Mouse (Mus musculus) MEL (cell line): ENCODE results near the gene Cfi. TPM values are rescaled to one million over a fixed set of nuclear protein-coding genes. Genes with fewer than 3 reads are reported as not detected.
A peak's percentile ranks its signal among the peaks of the same experiment; 100 is the strongest.

Source experiments
- DNase-seq: peaks from one replicate; pipeline ENCODE4 v3.0.0; 2011; ENCODE audit warnings: low read depth, low spot score
- H3K27ac ChIP-seq: 2 replicates; pipeline ENCODE4 v1.5.1; 2012; ENCODE audit warnings: low read depth, mild to moderate bottlenecking, control low read depth, low read length, moderate library complexity; ENCODE audit not compliant: control insufficient read depth
- H3K27me3 ChIP-seq, 2 experiments: fragments of 150-350 bp in 1 of 2; sonication (generic) in 1 of 2; 2 replicates each; pipeline ENCODE4 v1.6.1; 2012; ENCODE audit warnings: low read length in 2 of 2, mild to moderate bottlenecking in 2 of 2, improper control_type of control experiment in 1 of 2, moderate library complexity in 1 of 2; ENCODE audit not compliant: insufficient read depth in 2 of 2, control insufficient read depth in 1 of 2
- H3K36me3 ChIP-seq, 2 experiments: 2 replicates each; pipeline ENCODE4 v1.6.1; 2012 to 2014; ENCODE audit warnings: low read length in 2 of 2, improper control_type of control experiment in 1 of 2, inconsistent platforms in 1 of 2, mild to moderate bottlenecking in 1 of 2; ENCODE audit not compliant: insufficient read depth in 2 of 2, control insufficient read depth in 1 of 2
- H3K4me1 ChIP-seq, 2 experiments: fragments of 150-350 bp in 1 of 2; sonication (generic) in 1 of 2; 2 replicates each; pipeline ENCODE4 v1.6.1; 2012; ENCODE audit warnings: low read length in 2 of 2, improper control_type of control experiment in 1 of 2, mild to moderate bottlenecking in 1 of 2; ENCODE audit not compliant: insufficient read depth in 2 of 2, control insufficient read depth in 1 of 2
- H3K4me3 ChIP-seq, 2 experiments: fragments of 150-350 bp in 1 of 2; sonication (generic) in 1 of 2; 2 replicates each; pipeline ENCODE4 v1.5.1; 2012; ENCODE audit warnings: low read depth in 2 of 2, low read length in 2 of 2, mild to moderate bottlenecking in 2 of 2, moderate library complexity in 2 of 2, control low read depth in 1 of 2, improper control_type of control experiment in 1 of 2; ENCODE audit not compliant: control insufficient read depth in 1 of 2, insufficient read depth in 1 of 2
- H3K79me2 ChIP-seq: 2 replicates; pipeline ENCODE4 v1.6.1; 2012; ENCODE audit warnings: mild to moderate bottlenecking, low read length, moderate library complexity; ENCODE audit not compliant: control insufficient read depth, poor library complexity, insufficient read depth
- H3K9ac ChIP-seq: 2 replicates; pipeline ENCODE4 v1.6.1; 2012; ENCODE audit warnings: low read depth, mild to moderate bottlenecking, control low read depth, low read length, moderate library complexity; ENCODE audit not compliant: control insufficient read depth, poor library complexity, severe bottlenecking
- H3K9me3 ChIP-seq: fragments of 150-350 bp; sonication (generic); replicated peaks from 2 replicates; pipeline ENCODE4 v1.6.1; 2012; ENCODE audit warnings: mild to moderate bottlenecking, low read length, improper control_type of control experiment, moderate library complexity; ENCODE audit not compliant: insufficient read depth
- CHD2 ChIP-seq: IDR thresholded peaks from 2 replicates; pipeline ENCODE4 v1.6.1; 2011; ENCODE audit warnings: low read length, improper control_type of control experiment
- CTCF ChIP-seq, 3 experiments: IDR thresholded peaks in 2 of 3; conservative IDR thresholded peaks in 1 of 3; 2 replicates each; pipeline ENCODE4 v1.5.1; 2011 to 2012; ENCODE audit warnings: low read length in 3 of 3, low read depth in 2 of 3, mild to moderate bottlenecking in 2 of 3, improper control_type of control experiment in 1 of 3, inconsistent platforms in 1 of 3, mixed read lengths in 1 of 3, moderate library complexity in 1 of 3; ENCODE audit not compliant: control insufficient read depth in 1 of 3, insufficient read depth in 1 of 3, poor library complexity in 1 of 3, severe bottlenecking in 1 of 3
- E2F4 ChIP-seq: IDR thresholded peaks from 2 replicates; pipeline ENCODE4 v1.6.1; 2011; ENCODE audit warnings: low read depth, low read length, improper control_type of control experiment, borderline replicate concordance
- EP300 ChIP-seq, 2 experiments: IDR thresholded peaks; 2 replicates each; pipeline ENCODE4 v1.6.1; 2011; ENCODE audit warnings: improper control_type of control experiment in 2 of 2, low read length in 2 of 2, low read depth in 1 of 2, mild to moderate bottlenecking in 1 of 2
- ETS1 ChIP-seq: IDR thresholded peaks from 2 replicates; pipeline ENCODE4 v1.6.1; 2012; ENCODE audit warnings: low read depth, mild to moderate bottlenecking, inconsistent platforms, low read length, improper control_type of control experiment, moderate library complexity
- HCFC1 ChIP-seq: IDR thresholded peaks from 2 replicates; pipeline ENCODE4 v1.6.1; 2012; ENCODE audit warnings: low read depth, mild to moderate bottlenecking, inconsistent platforms, low read length, improper control_type of control experiment, moderate library complexity
- KAT2A ChIP-seq: conservative IDR thresholded peaks from 2 replicates; pipeline ENCODE4 v1.6.1; 2012; ENCODE audit warnings: low read depth, low read length, improper control_type of control experiment, inconsistent platforms
- MAFK ChIP-seq: IDR thresholded peaks from 2 replicates; pipeline ENCODE4 v1.6.1; 2011; ENCODE audit warnings: low read depth, mild to moderate bottlenecking, low read length, improper control_type of control experiment, borderline replicate concordance
- MAX ChIP-seq: IDR thresholded peaks from 2 replicates; pipeline ENCODE4 v1.6.1; 2011; ENCODE audit warnings: low read length, improper control_type of control experiment
- MEF2A ChIP-seq: IDR thresholded peaks from 2 replicates; pipeline ENCODE4 v1.6.1; 2014; ENCODE audit warnings: low read depth, mild to moderate bottlenecking, inconsistent platforms, low read length, improper control_type of control experiment; ENCODE audit not compliant: poor library complexity, insufficient replicate concordance, severe bottlenecking; ENCODE audit errors: extremely low read depth
- MXI1 ChIP-seq: IDR thresholded peaks from 2 replicates; pipeline ENCODE4 v1.6.1; 2011; ENCODE audit warnings: mild to moderate bottlenecking, low read depth, low read length, improper control_type of control experiment
- MYB ChIP-seq: IDR thresholded peaks from 2 replicates; pipeline ENCODE4 v1.6.1; 2011; ENCODE audit warnings: mild to moderate bottlenecking, low read depth, low read length, improper control_type of control experiment
- MYC ChIP-seq: IDR thresholded peaks from 2 replicates; pipeline ENCODE4 v1.6.1; 2011; ENCODE audit warnings: low read depth, mild to moderate bottlenecking, low read length, improper control_type of control experiment, moderate library complexity
- POLR2A ChIP-seq, 2 experiments: IDR thresholded peaks; 2 replicates each; pipeline ENCODE4 v1.6.1; 2011 to 2012; ENCODE audit warnings: low read length in 2 of 2, mild to moderate bottlenecking in 2 of 2, control low read depth in 1 of 2, improper control_type of control experiment in 1 of 2, low read depth in 1 of 2, moderate library complexity in 1 of 2; ENCODE audit not compliant: control insufficient read depth in 1 of 2, insufficient read depth in 1 of 2, poor library complexity in 1 of 2
- POLR2AphosphoS5 ChIP-seq: IDR thresholded peaks from 2 replicates; pipeline ENCODE4 v1.6.1; 2012; ENCODE audit warnings: low read depth, borderline replicate concordance, mild to moderate bottlenecking, inconsistent platforms, low read length, moderate library complexity, mixed read lengths
- RAD21 ChIP-seq: IDR thresholded peaks from 2 replicates; pipeline ENCODE4 v1.6.1; 2011; ENCODE audit warnings: mild to moderate bottlenecking, low read depth, low read length, improper control_type of control experiment
- RCOR1 ChIP-seq: IDR thresholded peaks from 2 replicates; pipeline ENCODE4 v1.6.1; 2012; ENCODE audit warnings: low read depth, mild to moderate bottlenecking, inconsistent platforms, low read length, improper control_type of control experiment
- SIN3A ChIP-seq: IDR thresholded peaks from 2 replicates; pipeline ENCODE4 v1.6.1; 2012; ENCODE audit warnings: low read length, improper control_type of control experiment, inconsistent platforms
- SMC3 ChIP-seq: IDR thresholded peaks from 2 replicates; pipeline ENCODE4 v1.6.1; 2011; ENCODE audit warnings: low read depth, low read length, improper control_type of control experiment
- TAL1 ChIP-seq: IDR thresholded peaks from 2 replicates; pipeline ENCODE4 v1.6.1; 2012; ENCODE audit warnings: mild to moderate bottlenecking, inconsistent platforms, low read length, moderate library complexity, mixed read lengths
- TBP ChIP-seq: IDR thresholded peaks from 2 replicates; pipeline ENCODE4 v1.8.0; 2011; ENCODE audit warnings: low read depth, low read length, improper control_type of control experiment
- UBTF ChIP-seq: IDR thresholded peaks from 2 replicates; pipeline ENCODE4 v1.6.1; 2012; ENCODE audit warnings: low read depth, mild to moderate bottlenecking, inconsistent platforms, low read length, improper control_type of control experiment, moderate library complexity, borderline replicate concordance; ENCODE audit not compliant: insufficient read depth
- USF1 ChIP-seq: IDR thresholded peaks from 2 replicates; pipeline ENCODE4 v1.6.1; 2014; ENCODE audit warnings: low read depth, mild to moderate bottlenecking, inconsistent platforms, low read length, improper control_type of control experiment, moderate library complexity
- USF2 ChIP-seq, 2 experiments: IDR thresholded peaks; 2 replicates each; pipeline ENCODE4 v1.6.1; 2011 to 2012; ENCODE audit warnings: improper control_type of control experiment in 2 of 2, low read length in 2 of 2, borderline replicate concordance in 1 of 2, inconsistent platforms in 1 of 2, low read depth in 1 of 2, mild to moderate bottlenecking in 1 of 2; ENCODE audit not compliant: insufficient read depth in 1 of 2
- ZKSCAN1 ChIP-seq: IDR thresholded peaks from 2 replicates; pipeline ENCODE4 v1.6.1; 2012; ENCODE audit warnings: low read depth, mild to moderate bottlenecking, inconsistent platforms, low read length, improper control_type of control experiment, moderate library complexity
- ZNF384 ChIP-seq: IDR thresholded peaks from 2 replicates; pipeline ENCODE4 v1.6.1; 2012; ENCODE audit warnings: low read depth, mild to moderate bottlenecking, inconsistent platforms, low read length, improper control_type of control experiment
- polyA plus RNA-seq, 2 experiments: library from polyadenylated mRNA; stranded (reverse) in 1 of 2; unstranded in 1 of 2; fragments of >175 nt in 1 of 2; fragments of >200 nt in 1 of 2; gene quantifications; 2 replicates each; pipeline versions ENCODE4 v1.2.1 to v1.2.4; 2012; ENCODE audit warnings: low replicate concordance in 2 of 2, low read depth in 1 of 2; ENCODE audit not compliant: insufficient read length in 2 of 2, insufficient read depth in 1 of 2, missing spikeins in 1 of 2
- total RNA-seq: library from RNA; depleted of rRNA; stranded (reverse); fragments of 300-350 nt; gene quantifications from 2 replicates; pipeline ENCODE4 v1.2.3, GENCODE M21; 2012; rRNA removed

The Cfi gene
- total RNA-seq (not detected in 2 replicates), polyA plus RNA-seq (under 1 TPM in 1 of 2 experiments, not detected in 1; 0.06 TPM)

- Histone ChIP-seq H3K36me3 (peaks cover 0 to 6% of the 10 kb centered on the region in 2 experiments; a peak in 2 of 4 replicates), H3K27me3 (no peaks in the 10 kb centered on the region; a peak in 1 of 4 replicates), H3K9ac (peak within 1 kb of the TSS; percentile 44), H3K4me3 (peak within 1 kb of the TSS; percentile 34 to 50), H3K79me2 (peaks cover 5% of the 10 kb centered on the region), H3K4me1 (peaks cover 0 to 13% of the 10 kb centered on the region in 2 experiments; a peak in 3 of 4 replicates), H3K27ac (no peak within 1 kb of the TSS), H3K9me3 (no peaks in the 10 kb centered on the region)
- TF ChIP-seq MAFK = no peak
- peak; percentile 24; the same call in 1 of the 2 replicates for TF ChIP-seq SIN3A
- no peak for TF ChIP-seq MEF2A
- no peak for TF ChIP-seq TAL1
- no peak for TF ChIP-seq HCFC1
- TF ChIP-seq SMC3 = no peak
- TF ChIP-seq USF2 (IDR thresholded peaks at IDR 0.05; ENCODE audit: borderline replicate concordance in 1 of 2, insufficient read depth in 1 of 2, low read depth in 1 of 2, low read length in 2 of 2) = 0 out of 4 replicates have a peak, but pooled peaks of 1 of the 2 experiments have one; percentile 23
- TF ChIP-seq RCOR1 = no peak
- peak; percentile 82 for TF ChIP-seq USF1
- no peak for TF ChIP-seq TBP
- peak; percentile 48 for DNase-seq
Observed at GRCm38 (mm10) chr3:129835388-129835934, at the start of gene Cfi. TSS of gene Cfi (plus strand) at chr3:129835884.

- Histone ChIP-seq H3K9ac (no peak overlapping the region), H3K9me3 (no peaks in the 10 kb centered on the region), H3K27me3 (peaks cover 0 to 2% of the 10 kb centered on the region in 2 experiments; a peak in 1 of 4 replicates), H3K4me3 (no peak overlapping the region), H3K4me1 (no peaks in the 10 kb centered on the region), H3K79me2 (no peaks in the 10 kb centered on the region), H3K36me3 (no peaks in the 10 kb centered on the region), H3K27ac (no peak overlapping the region)
- TF ChIP-seq MAX = no peak
- no peak for TF ChIP-seq MYB
- TF ChIP-seq SIN3A = no peak
- TF ChIP-seq CHD2 = no peak
- no peak for TF ChIP-seq USF2 (IDR thresholded peaks at IDR 0.05; ENCODE audit: borderline replicate concordance in 1 of 2, insufficient read depth in 1 of 2, low read depth in 1 of 2, low read length in 2 of 2)
- TF ChIP-seq E2F4 = no peak
- no peak for TF ChIP-seq MXI1
- no peak for TF ChIP-seq UBTF
- TF ChIP-seq CTCF (IDR thresholded peaks at IDR 0.05 in 2 of 3, conservative IDR thresholded peaks at IDR 0.05 in 1 of 3; ENCODE audit: control insufficient read depth in 1 of 3, insufficient read depth in 1 of 3, low read depth in 2 of 3, low read length in 3 of 3, poor library complexity in 1 of 3, severe bottlenecking in 1 of 3) = no peak
- no peak for TF ChIP-seq ZNF384
- no peak for TF ChIP-seq EP300 (IDR thresholded peaks at IDR 0.05; ENCODE audit: low read depth in 1 of 2, low read length in 2 of 2)
- TF ChIP-seq ZKSCAN1 = no peak
- no peak for TF ChIP-seq RAD21
- TF ChIP-seq MYC = no peak
- no peak for TF ChIP-seq ETS1
- no peak for TF ChIP-seq MAFK
- TF ChIP-seq POLR2AphosphoS5 = no peak
- TF ChIP-seq KAT2A = no peak
- no peak for TF ChIP-seq POLR2A (IDR thresholded peaks at IDR 0.05; ENCODE audit: control insufficient read depth in 1 of 2, insufficient read depth in 1 of 2, low read depth in 1 of 2, low read length in 2 of 2, poor library complexity in 1 of 2)
- DNase-seq = no peak
Observed at GRCm38 (mm10) chr3:129793801-129794200, 41.9 kb upstream of the Cfi start.
